Mouse (Mus musculus) kidney, adult 2 months (tissue): ENCODE measurements around the gene Rfx1. TPM values are rescaled to one million over a fixed set of nuclear protein-coding genes. Genes with fewer than 3 reads are reported as not detected.
A peak's percentile ranks its signal among the peaks of the same experiment; 100 is the strongest.

ENCODE experiments used
- DNase-seq: peaks from one replicate; pipeline ENCODE4 v3.0.0; 2021
- H3K27ac ChIP-seq: fragments of 200-500 bp; 2 replicates; pipeline ENCODE4 v1.5.1; 2012; ENCODE audit warnings: low read depth, low read length, control low read depth, inconsistent platforms; ENCODE audit not compliant: insufficient read depth
- H3K27me3 ChIP-seq: fragments of 200-500 bp; replicated peaks from 2 replicates; pipeline ENCODE4 v1.6.1; 2012; ENCODE audit warnings: mild to moderate bottlenecking, moderate library complexity, low read length, inconsistent platforms; ENCODE audit not compliant: control insufficient read depth, insufficient read depth
- H3K36me3 ChIP-seq: fragments of 200-500 bp; 2 replicates; pipeline ENCODE4 v1.6.1; 2012; ENCODE audit warnings: mild to moderate bottlenecking, moderate library complexity, low read length, inconsistent platforms; ENCODE audit not compliant: control insufficient read depth, insufficient read depth
- H3K4me1 ChIP-seq: fragments of 200-500 bp; 2 replicates; pipeline ENCODE4 v1.6.1; 2011; ENCODE audit warnings: low read length; ENCODE audit not compliant: control insufficient read depth, insufficient read depth
- H3K4me3 ChIP-seq: fragments of 200-500 bp; 2 replicates; pipeline ENCODE4 v1.5.1; 2011; ENCODE audit warnings: mild to moderate bottlenecking, low read depth, low read length, control low read depth; ENCODE audit not compliant: insufficient read depth
- CTCF ChIP-seq: fragments of 200-500 bp; conservative IDR thresholded peaks from 2 replicates; pipeline ENCODE4 v1.5.1; 2011; ENCODE audit warnings: low read depth, mild to moderate bottlenecking, control low read depth, low read length, moderate library complexity, mixed read lengths; ENCODE audit not compliant: insufficient read depth, insufficient read length
- POLR2A ChIP-seq: fragments of 200-500 bp; IDR thresholded peaks from one replicate; pipeline ENCODE4 v1.6.1; 2011; ENCODE audit warnings: low read depth, low read length, control low read depth
- WGBS: fragments of 180-500 bp; shearing (Covaris S2); methylation state at CpG from one replicate; pipeline ENCODE4 v1.1.7; 2018; 5-methylcytosine and 5-hydroxymethylcytosine counted together
- polyA plus RNA-seq: library from polyadenylated mRNA; depleted of rRNA; stranded (reverse); fragments of >200 nt; gene quantifications from 2 replicates; pipeline ENCODE4 v1.2.3, GENCODE M21; 2012; rRNA removed

The Rfx1 gene
- polyA plus RNA-seq: 15.8 and 18.0 TPM in 2 replicates

GRCm38 (mm10) chr8:84066291-84066930 lies at the start of gene Rfx1:
TSS of gene Rfx1 (plus strand) at chr8:84066834.
- Histone ChIP-seq H3K4me1 (peaks cover 25% of the 10 kb centered on the region), H3K4me3 (peak within 1 kb of the TSS; percentile 70), H3K27ac (peak within 1 kb of the TSS; percentile 72), H3K36me3 (no peaks in the 10 kb centered on the region), H3K27me3 (no peaks in the 10 kb centered on the region)
- TF ChIP-seq CTCF (no peak), POLR2A (peak; percentile 40)
- under 1% methylated on average over 51 of the region's 51 CpGs for WGBS
- DNase-seq: peak; percentile 100

GRCm38 (mm10) chr8:84019738-84020137 lies 46.9 kb upstream of the Rfx1 start:
- Histone ChIP-seq H3K27ac (no peak overlapping the region), H3K4me1 (peaks cover 31% of the 10 kb centered on the region), H3K36me3 (no peaks in the 10 kb centered on the region), H3K4me3 (no peak overlapping the region), H3K27me3 (no peaks in the 10 kb centered on the region)
- TF ChIP-seq POLR2A (no peak), CTCF (no peak)
- 78% methylated on average over 9 of the region's 9 CpGs for WGBS
- DNase-seq: no peak

- peaks cover 31% of the 10 kb centered on the region for H3K4me1 ChIP-seq
- WGBS: 15% methylated on average over 18 of the region's 18 CpGs
- peak within 1 kb of the TSS; percentile 11; the same call in 1 of the 2 replicates for H3K4me3 ChIP-seq
- peak; percentile 88 for DNase-seq
- H3K27me3 ChIP-seq: no peaks in the 10 kb centered on the region
- peak within 1 kb of the TSS; percentile 45; the same call in 1 of the 2 replicates for H3K27ac ChIP-seq
- H3K36me3 ChIP-seq: no peaks in the 10 kb centered on the region
- TF ChIP-seq POLR2A (no peak), CTCF (no peak)
Observed at GRCm38 (mm10) chr8:84021096-84021495, 45.5 kb upstream of the Rfx1 start, which contains the start of gene Palm3. TSS of gene Palm3 (plus strand) at chr8:84021471.

GRCm38 (mm10) chr8:84021569-84021968 lies 45.1 kb upstream of the Rfx1 start:
- peak overlapping the region; percentile 4; the same call in 1 of the 2 replicates for H3K27ac ChIP-seq
- peaks cover 31% of the 10 kb centered on the region for H3K4me1 ChIP-seq
- no peak for TF ChIP-seq CTCF
- no peak for TF ChIP-seq POLR2A
- peak overlapping the region; percentile 11; the same call in 1 of the 2 replicates for H3K4me3 ChIP-seq
- H3K27me3 ChIP-seq: no peaks in the 10 kb centered on the region
- 32% methylated on average over 12 of the region's 12 CpGs for WGBS
- peak; percentile 54 for DNase-seq
- no peaks in the 10 kb centered on the region for H3K36me3 ChIP-seq

GRCm38 (mm10) chr8:84023085-84023484 lies 43.5 kb upstream of the Rfx1 start:
- peak; percentile 94 for DNase-seq
- no peak for TF ChIP-seq CTCF
- no peak for TF ChIP-seq POLR2A
- peak overlapping the region; percentile 58; the same call in 1 of the 2 replicates for H3K27ac ChIP-seq

GRCm38 (mm10) chr8:84023631-84024030 lies 43.0 kb upstream of the Rfx1 start:
- Histone ChIP-seq H3K4me1 (peaks cover 31% of the 10 kb centered on the region), H3K36me3 (no peaks in the 10 kb centered on the region), H3K27ac (peak overlapping the region; percentile 33), H3K4me3 (no peak overlapping the region), H3K27me3 (no peaks in the 10 kb centered on the region)
- DNase-seq: peak; percentile 94
- no peak for TF ChIP-seq CTCF
- no peak for TF ChIP-seq POLR2A
- WGBS: 41% methylated on average over 1 of the region's 1 CpGs

More at GRCm38 (mm10) chr8:84023085-84023484, 43.5 kb upstream of the Rfx1 start:
- 2% methylated on average over 5 of the region's 5 CpGs for WGBS
- Histone ChIP-seq H3K4me3 (no peak overlapping the region), H3K27me3 (no peaks in the 10 kb centered on the region), H3K36me3 (no peaks in the 10 kb centered on the region), H3K4me1 (peaks cover 31% of the 10 kb centered on the region)

- 25% methylated on average over 10 of the region's 10 CpGs for WGBS
- TF ChIP-seq POLR2A (no peak), CTCF (peak; percentile 81)
Observed at GRCm38 (mm10) chr8:84024171-84024570, 42.5 kb upstream of the Rfx1 start.

More at GRCm38 (mm10) chr8:84024171-84024570, 42.5 kb upstream of the Rfx1 start:
- no peak overlapping the region for H3K4me3 ChIP-seq
- peaks cover 31% of the 10 kb centered on the region for H3K4me1 ChIP-seq
- no peaks in the 10 kb centered on the region for H3K36me3 ChIP-seq
- peak; percentile 77 for DNase-seq
- H3K27ac ChIP-seq: peak overlapping the region; percentile 33; the same call in 1 of the 2 replicates
- H3K27me3 ChIP-seq: no peaks in the 10 kb centered on the region
